Mouse (Mus musculus) testis, postnatal 14 days (tissue): ENCODE data around the gene Senp8.

Source experiments
- DNase-seq: peaks from one replicate; pipeline ENCODE4 v3.0.0; 2021; ENCODE audit warnings: low spot score

The Senp8 gene

GRCm38 (mm10) chr9:59716275-59716898, 34.1 kb downstream of the Senp8 start:
- no peak for DNase-seq

GRCm38 (mm10) chr9:59709225-59709624, 41.3 kb downstream of the Senp8 start:
- no peak for DNase-seq

GRCm38 (mm10) chr9:59706850-59707825, 43.4 kb downstream of the Senp8 start:
- no peak for DNase-seq

GRCm38 (mm10) chr9:59703099-59703498, 47.4 kb downstream of the Senp8 start:
- no peak for DNase-seq

GRCm38 (mm10) chr9:59701094-59701493, 49.4 kb downstream of the Senp8 start:
- no peak for DNase-seq

- no peak for DNase-seq
These were observed 54.1 kb downstream of the Senp8 start for GRCm38 (mm10) chr9:59696381-59696780.

- DNase-seq: no peak
These were observed 55.1 kb downstream of the Senp8 start for GRCm38 (mm10) chr9:59695451-59695813.

- no peak for DNase-seq
These were observed 55.7 kb downstream of the Senp8 start for GRCm38 (mm10) chr9:59694571-59695450.

- DNase-seq: peak; percentile 40
These were observed 58.4 kb downstream of the Senp8 start for GRCm38 (mm10) chr9:59692145-59692544.

GRCm38 (mm10) chr9:59691635-59692094, 58.8 kb downstream of the Senp8 start:
- DNase-seq: peak; percentile 61

- DNase-seq: no peak
These were observed 63.0 kb downstream of the Senp8 start for GRCm38 (mm10) chr9:59687416-59688046.
